Mouse (Mus musculus): Measurements from ENCODE around the gene 4930449I24Rik. TPM values are rescaled to one million over a fixed set of nuclear protein-coding genes. Genes with fewer than 3 reads are reported as not detected.

4930449I24Rik gene
- total RNA-seq (2023) = not detected

GRCm38 (mm10) chr5:146502099-146502498 lies at the start of gene 4930449I24Rik:
Gene 4930449I24Rik (plus strand): TSS chr5:146502399.

GRCm38 (mm10) chr5:146481665-146482064 lies 20.5 kb upstream of the 4930449I24Rik start, which contains the start of gene Gm6408:
Gene Gm6408 (plus strand): TSS chr5:146481965.

GRCm38 (mm10) chr5:146491063-146491462 lies 11.1 kb upstream of the 4930449I24Rik start, which contains the start of gene Gm6370:
Gene Gm6370 (plus strand): TSS chr5:146491363.

GRCm38 (mm10) chr5:146513823-146514222 lies 11.6 kb downstream of the 4930449I24Rik start, which contains the start of gene Gm3402:
Gene Gm3402 (plus strand): TSS chr5:146514123.

GRCm38 (mm10) chr5:146525501-146525900 lies 23.3 kb downstream of the 4930449I24Rik start, which contains the start of gene Gm3404:
Gene Gm3404 (plus strand): TSS chr5:146525801.

GRCm38 (mm10) chr5:146537347-146537746 lies 35.1 kb downstream of the 4930449I24Rik start, which contains the start of gene Gm3409:
Gene Gm3409 (plus strand): TSS chr5:146537647.

Other genes with a start within 250 kb of the 4930449I24Rik start
- not detected for gene Wasf3, start 117.4 kb upstream of the 4930449I24Rik start, total RNA-seq (2023)
- gene Gm6408, start 20.4 kb upstream of the 4930449I24Rik start, total RNA-seq (2023) = not detected
- gene Gm6370, start 11.0 kb upstream of the 4930449I24Rik start, total RNA-seq (2023) = not detected
- gene Gm3402, start 11.7 kb downstream of the 4930449I24Rik start, total RNA-seq (2023) = not detected
- not detected for gene Gm3404, start 23.4 kb downstream of the 4930449I24Rik start, total RNA-seq (2023)
- not detected for gene Gm3409, start 35.2 kb downstream of the 4930449I24Rik start, total RNA-seq (2023)
- not detected for gene Gm3415, start 53.7 kb downstream of the 4930449I24Rik start, total RNA-seq (2023)
- gene Gpr12, start 82.8 kb downstream of the 4930449I24Rik start, total RNA-seq (2023) = not detected